Mouse (Mus musculus): ENCODE results near the gene Rpl35a.
"Not testable (repeated sequence)": the region's sequence is repeated elsewhere in the genome, so short reads cannot be mapped to it uniquely, and the experiment has no call there.

The Rpl35a gene

GRCm38 (mm10) chr16:33053141-33053540, 3.1 kb upstream of the Rpl35a start:
- intact Hi-C loops (cut with DNase I): no loop called here

GRCm38 (mm10) chr16:33054927-33055326, 1.3 kb upstream of the Rpl35a start:
- intact Hi-C loops (cut with DNase I): not testable (repeated sequence)

- intact Hi-C loops (cut with DNase I): no loop called here
These were observed 598 bp upstream of the Rpl35a start for GRCm38 (mm10) chr16:33055655-33056054.

GRCm38 (mm10) chr16:33056786-33057185, 533 bp downstream of the Rpl35a start:
- intact Hi-C loops (cut with DNase I): no loop called here

GRCm38 (mm10) chr16:33058033-33058432, 1.8 kb downstream of the Rpl35a start:
- intact Hi-C loops (cut with DNase I): no loop called here

- intact Hi-C loops (cut with DNase I): not testable (repeated sequence)
These were observed 2.4 kb downstream of the Rpl35a start for GRCm38 (mm10) chr16:33058656-33059055.

- intact Hi-C loops (cut with DNase I): no loop called here
These were observed 3.2 kb downstream of the Rpl35a start for GRCm38 (mm10) chr16:33059471-33059870.

DNA sequence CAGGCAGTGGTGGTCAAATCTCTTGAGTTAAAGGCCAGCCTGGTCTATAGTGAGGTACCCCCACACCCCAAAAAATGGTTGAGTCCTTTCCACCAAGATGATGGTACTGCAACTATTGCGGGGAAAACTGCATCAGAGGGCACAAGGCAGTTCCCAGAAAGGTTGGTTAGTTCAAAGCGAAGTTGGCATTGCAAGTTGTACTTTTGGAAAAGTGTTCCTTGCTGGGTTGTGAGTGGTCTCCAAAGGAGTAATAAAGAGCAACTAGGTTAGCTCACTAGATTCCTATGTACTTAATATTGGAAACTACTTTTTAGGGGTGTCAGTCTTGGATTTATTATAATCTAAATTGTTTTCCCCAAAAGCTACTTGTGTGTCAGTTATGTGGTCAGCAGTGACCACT, 4.7 kb downstream of the Rpl35a start:
- intact Hi-C loops (cut with DNase I): no loop called here

DNA sequence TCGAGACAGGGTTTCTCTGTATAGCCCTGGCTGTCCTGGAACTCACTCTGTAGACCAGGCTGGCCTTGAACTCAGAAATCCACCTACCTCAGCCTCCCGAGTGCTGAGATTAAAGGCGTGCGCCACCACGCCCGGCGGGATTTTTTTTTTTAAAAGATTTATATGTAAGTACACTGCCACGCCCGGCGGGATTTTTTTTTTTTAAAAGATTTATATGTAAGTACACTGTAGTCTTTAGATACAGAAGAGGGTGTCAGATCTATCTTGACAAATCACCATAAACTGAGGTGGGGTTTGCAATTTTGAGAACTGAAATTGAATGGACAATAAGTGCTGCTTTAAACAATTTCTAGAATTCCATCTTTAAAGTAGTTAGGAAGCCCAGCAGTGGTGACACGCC, 5.1 kb downstream of the Rpl35a start:
- intact Hi-C loops (cut with DNase I): no loop called here

- intact Hi-C loops (cut with DNase I): no loop called here
These were observed 5.9 kb downstream of the Rpl35a start, which contains the start of gene Lmln for GRCm38 (mm10) chr16:33062024-33062681. Lmln (plus strand) TSS chr16:33062521.

DNA sequence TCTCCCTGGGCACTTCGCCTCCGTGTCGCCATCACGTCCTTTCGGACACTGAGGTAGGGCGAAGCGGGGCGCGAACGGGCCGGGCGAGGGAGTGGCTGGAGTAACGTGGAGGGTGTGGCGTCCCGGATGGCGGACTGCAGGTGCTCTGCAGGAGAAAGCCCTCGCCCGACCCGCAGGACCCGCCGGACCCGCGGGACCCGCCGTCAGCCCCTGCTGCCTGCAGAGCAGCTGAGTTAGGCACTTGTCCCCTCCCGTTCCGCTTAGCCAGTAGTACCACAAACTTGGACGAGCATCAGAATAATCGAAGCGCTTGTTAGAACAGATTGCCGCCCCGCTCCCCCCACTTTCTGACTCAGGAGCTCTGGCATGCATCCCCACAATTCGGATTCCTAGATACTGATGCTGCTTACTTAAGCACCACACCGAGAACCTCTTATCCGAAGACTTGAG, 6.5 kb downstream of the Rpl35a start:
- intact Hi-C loops (cut with DNase I): no loop called here

DNA sequence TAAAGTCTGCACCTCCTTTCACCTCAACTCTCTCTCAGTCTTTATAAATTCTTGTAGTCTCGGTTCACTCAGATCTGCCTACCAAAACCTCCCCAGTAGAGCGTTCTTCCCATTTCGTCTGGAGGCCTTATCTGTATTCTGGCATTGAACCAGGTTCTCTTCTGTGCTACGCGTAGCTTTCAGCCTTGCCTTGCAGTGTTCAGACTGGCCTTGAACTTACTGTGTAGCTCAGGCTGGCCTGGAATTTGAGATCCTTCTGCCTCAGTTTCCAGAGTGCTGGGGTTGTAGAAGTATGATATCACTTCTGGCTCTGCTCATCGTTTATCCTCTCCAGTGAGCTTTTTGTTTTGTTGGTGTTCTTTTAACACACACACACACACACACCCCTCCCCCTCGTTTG, 7.0 kb downstream of the Rpl35a start:
- intact Hi-C loops (cut with DNase I): no loop called here

DNA sequence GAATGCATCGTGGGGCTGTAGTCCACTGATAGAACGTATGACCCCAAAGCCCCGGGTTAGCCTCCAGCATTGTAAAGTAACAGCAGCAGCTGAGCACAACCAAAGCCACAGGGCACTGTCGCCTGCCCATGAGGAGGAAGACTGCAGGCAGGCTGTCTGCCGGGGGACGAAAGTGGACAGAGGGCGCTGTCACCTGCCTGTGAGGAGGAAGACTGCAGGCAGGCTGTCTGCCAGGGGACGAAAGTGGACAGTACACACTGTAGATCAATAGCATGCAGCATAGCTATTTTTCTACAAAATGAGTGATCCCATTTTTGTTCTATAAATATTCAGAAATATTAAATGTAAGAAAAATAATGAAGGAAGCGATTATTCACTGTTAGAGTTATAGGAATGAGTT, 8.4 kb downstream of the Rpl35a start:
- intact Hi-C loops (cut with DNase I): loop anchor here (5.0 kb wide), 1 partner anchor 93 kb away; no protein-coding TSS in a partner anchor

DNA sequence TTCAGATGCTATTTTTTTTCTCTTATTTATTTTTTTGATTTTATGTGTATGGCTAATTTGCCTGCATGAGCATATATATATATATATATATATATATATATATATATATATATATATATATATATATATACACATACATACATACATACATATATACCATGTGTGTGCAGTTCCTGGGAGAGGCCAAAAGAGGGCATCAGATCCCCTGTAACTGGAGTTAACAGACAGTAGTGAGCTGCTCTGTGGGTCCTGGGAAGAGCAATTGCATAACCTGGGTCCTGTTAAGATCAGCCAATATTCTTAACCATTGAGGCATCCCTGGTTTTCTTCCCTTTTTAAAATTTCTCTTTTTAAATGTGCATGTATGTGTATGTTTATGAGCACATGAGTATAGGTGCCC, 14.7 kb downstream of the Rpl35a start:
- intact Hi-C loops (cut with DNase I): no loop called here

DNA sequence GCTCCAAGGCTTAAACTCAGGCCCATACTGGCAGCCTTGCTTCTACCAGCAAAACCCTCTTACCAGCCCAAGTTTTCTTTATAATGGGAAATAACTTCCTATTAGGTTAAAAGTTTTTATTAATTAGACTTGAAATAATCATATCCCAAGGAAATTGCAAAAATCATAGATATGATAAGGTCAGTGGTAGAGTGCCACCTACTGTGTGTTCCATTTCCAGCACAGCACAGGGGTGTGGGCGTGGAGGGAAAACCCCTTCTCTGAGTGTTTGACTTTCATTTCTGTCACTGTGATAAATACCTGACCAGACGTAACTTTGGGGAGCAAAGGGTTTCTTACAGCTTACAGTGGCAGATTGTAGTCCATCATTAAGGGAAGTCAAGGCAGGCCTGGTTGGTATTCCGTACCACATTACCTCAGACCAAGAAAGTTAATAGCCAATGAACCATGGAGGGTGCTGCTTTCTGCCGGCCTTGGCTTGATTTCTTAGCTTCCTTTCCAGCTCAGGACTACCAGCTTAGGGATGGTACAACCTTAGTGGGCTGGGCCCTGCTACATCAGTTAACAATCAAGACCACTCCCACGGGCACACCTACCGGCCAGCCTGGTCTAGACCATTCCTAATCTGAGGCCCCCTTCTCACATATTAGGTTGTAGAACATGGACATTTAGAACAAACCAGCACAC, 16.8 kb downstream of the Rpl35a start:
- intact Hi-C loops (cut with DNase I): no loop called here

- intact Hi-C loops (cut with DNase I): no loop called here
These were observed 18.7 kb downstream of the Rpl35a start for GRCm38 (mm10) chr16:33074967-33075366.

DNA sequence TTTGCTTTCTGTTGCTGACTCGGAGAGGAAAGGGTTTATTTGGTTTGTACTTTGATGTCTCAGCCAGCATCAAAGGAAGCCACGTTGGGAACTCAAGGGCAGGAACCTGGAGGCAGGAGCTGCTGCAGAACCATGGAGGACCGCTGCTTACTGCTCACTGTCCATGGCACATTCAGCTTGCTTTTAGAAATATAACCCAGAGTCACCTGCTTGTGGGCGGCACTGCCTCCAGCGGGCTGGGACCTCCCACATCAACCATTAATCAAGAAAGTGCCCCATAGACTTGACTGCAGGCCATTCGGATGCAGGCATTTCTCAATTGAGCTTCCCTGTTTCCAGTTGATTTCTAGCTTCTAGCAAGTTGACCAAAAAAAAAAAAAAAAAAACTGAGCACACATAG, 19.8 kb downstream of the Rpl35a start:
- intact Hi-C loops (cut with DNase I): no loop called here

GRCm38 (mm10) chr16:33077069-33077627, 20.9 kb downstream of the Rpl35a start:
- intact Hi-C loops (cut with DNase I): no loop called here

- intact Hi-C loops (cut with DNase I): no loop called here
These were observed 23.8 kb downstream of the Rpl35a start for GRCm38 (mm10) chr16:33080063-33080462.

GRCm38 (mm10) chr16:33082951-33083350, 26.7 kb downstream of the Rpl35a start:
- intact Hi-C loops (cut with DNase I): no loop called here

- intact Hi-C loops (cut with DNase I): no loop called here
These were observed 27.7 kb downstream of the Rpl35a start for GRCm38 (mm10) chr16:33083996-33084395.

GRCm38 (mm10) chr16:33085666-33086065, 29.4 kb downstream of the Rpl35a start:
- intact Hi-C loops (cut with DNase I): no loop called here
